Mouse (Mus musculus) testis, postnatal 14 days (tissue): ENCODE results near the gene Nos3.

Experiments used
- DNase-seq: peaks from one replicate; pipeline ENCODE4 v3.0.0; 2021; ENCODE audit warnings: low spot score

The Nos3 gene

DNA sequence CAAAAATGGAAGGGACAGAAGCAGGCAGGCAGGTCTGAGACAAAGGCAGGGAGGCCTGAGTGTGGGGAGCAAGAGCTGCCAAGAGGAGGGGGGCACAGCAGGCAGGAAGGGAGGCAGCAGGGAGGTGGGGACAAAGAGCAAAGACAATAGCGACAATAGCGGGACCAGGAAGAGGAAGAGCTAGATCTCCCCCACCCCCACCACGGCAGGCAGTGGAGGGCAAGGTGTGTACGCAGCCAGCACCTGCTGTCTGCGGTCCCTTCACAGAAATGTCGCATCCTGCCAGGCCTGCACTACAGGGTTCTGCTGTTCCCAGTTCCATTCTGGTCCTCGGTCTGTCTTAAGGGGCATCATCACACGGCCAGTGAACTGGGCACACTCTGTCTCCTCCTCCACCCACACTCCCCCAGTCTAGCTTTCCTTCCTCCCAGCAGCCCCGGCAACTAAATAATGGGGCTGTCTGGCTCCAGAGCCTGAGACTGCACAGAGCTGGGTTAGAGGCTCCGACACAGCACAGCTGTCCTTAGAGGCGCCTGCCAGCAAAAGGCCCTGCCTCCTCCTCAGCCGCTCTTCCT is 20.0 kb upstream of the Nos3 start:
- DNase-seq = peak; percentile 68

- DNase-seq = no peak
These were observed 18.3 kb upstream of the Nos3 start for GRCm38 (mm10) chr5:24346313-24346712.

DNA sequence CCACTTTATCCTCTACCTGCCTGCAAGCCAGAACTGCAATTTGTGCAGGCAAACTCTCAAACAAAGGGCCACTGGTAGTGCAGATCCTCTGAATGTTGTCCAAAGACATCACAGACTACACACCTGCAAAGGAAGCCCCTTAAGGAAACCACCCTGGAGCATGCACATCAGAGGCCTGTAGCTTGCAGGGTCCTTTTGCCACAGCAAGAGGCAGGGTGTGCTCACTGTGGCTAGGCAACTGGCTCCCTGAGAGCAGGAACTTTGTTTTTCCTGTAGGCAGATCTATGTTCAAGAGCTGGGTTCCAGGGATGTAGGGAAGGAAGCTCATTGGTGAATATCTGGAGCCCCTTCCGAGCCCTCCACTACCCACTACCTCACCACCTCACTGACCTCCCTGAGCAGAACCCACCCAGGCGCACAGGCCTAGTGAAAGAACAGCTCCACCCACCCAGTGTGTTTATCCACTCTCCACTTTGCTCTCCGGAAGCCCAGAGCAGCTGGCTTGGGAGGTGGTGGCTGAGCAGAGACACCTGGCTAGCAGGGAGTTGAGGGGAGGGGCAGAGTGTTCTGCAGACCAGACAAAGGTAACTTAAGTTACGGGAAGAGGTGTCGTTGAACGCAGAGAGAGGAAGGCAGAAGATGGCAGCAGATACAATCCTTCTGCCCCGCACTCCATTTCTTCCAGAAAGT is 17.3 kb upstream of the Nos3 start:
- no peak for DNase-seq

GRCm38 (mm10) chr5:24348128-24348527 is 16.5 kb upstream of the Nos3 start:
- peak; percentile 80 for DNase-seq

DNA sequence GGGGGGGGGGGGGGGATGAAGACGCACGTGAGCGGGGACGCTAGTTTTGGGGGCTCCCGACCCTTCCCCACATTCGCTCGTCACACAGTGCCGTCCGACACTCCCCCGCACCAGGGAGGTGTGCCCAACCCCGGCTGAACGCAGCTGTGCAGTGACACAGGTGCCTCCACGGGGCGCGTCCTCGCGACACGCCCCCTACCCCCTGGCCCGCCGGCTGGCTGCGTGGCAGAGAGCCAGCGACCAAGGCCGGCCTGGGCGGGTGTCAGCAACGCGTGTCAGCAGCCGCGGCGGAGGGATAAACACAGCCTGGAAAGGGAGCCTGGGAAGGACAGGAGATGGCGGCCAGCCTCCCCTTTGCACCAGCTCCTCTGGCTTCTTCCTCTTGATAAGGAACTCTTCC is 16.1 kb upstream of the Nos3 start:
- no peak for DNase-seq

GRCm38 (mm10) chr5:24350073-24350472 is 14.5 kb upstream of the Nos3 start:
- peak; percentile 64 for DNase-seq

GRCm38 (mm10) chr5:24350531-24351250 is 13.9 kb upstream of the Nos3 start:
- no peak for DNase-seq

- no peak for DNase-seq
These were observed 13.3 kb upstream of the Nos3 start, which contains the start of gene Kcnh2 for GRCm38 (mm10) chr5:24351278-24351677. TSS of gene Kcnh2 (minus strand) at chr5:24351604.

DNA sequence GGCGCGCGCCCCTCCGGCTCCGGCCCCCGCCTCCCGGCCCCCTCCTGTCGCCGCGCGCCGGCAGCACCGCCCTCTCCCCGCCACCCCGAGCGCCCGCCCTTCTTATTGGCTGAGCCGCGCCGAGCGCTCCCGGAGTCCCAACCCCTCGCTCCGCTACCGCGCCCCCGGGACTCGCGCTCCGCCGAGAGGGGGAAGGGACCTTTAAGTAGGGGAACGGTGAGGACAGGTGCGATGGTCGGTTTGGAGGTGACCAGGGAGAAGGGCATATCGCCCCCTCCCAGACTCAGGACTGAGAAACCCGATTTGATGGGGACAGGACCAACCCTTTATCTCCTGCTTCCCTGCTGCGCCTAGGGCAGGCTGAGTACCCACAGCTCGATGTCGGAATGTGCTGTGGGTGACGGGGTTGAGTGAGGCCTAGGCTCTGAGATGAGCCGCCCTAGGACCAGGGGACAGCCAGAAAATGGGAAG is 12.9 kb upstream of the Nos3 start:
- DNase-seq = peak; percentile 87

- DNase-seq = peak; percentile 77
These were observed 12.3 kb upstream of the Nos3 start for GRCm38 (mm10) chr5:24352251-24352859.

GRCm38 (mm10) chr5:24353327-24353726 is 11.3 kb upstream of the Nos3 start:
- DNase-seq = peak; percentile 74

DNA sequence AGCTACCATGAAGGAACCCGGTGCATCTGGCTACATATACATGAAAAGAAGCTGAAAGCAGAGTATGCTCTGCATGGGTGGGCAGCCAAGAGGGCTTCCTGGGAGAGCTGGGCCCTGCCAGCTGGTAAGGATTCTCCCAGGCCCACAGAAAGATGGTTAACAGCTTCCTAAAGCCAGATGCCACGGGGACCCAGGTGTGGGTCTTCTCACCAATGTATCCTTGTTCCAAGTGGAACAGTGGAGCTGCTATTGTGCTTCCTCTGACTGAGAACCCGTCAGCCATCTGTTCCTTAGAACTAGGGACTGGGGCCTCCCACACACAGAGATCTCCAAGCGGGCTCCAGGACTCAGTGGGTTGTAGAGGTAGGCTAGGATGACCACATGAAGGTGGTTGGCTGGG is 7.8 kb upstream of the Nos3 start:
- DNase-seq = no peak

- peak; percentile 63 for DNase-seq
These were observed 7.1 kb upstream of the Nos3 start for GRCm38 (mm10) chr5:24357461-24357860.

DNA sequence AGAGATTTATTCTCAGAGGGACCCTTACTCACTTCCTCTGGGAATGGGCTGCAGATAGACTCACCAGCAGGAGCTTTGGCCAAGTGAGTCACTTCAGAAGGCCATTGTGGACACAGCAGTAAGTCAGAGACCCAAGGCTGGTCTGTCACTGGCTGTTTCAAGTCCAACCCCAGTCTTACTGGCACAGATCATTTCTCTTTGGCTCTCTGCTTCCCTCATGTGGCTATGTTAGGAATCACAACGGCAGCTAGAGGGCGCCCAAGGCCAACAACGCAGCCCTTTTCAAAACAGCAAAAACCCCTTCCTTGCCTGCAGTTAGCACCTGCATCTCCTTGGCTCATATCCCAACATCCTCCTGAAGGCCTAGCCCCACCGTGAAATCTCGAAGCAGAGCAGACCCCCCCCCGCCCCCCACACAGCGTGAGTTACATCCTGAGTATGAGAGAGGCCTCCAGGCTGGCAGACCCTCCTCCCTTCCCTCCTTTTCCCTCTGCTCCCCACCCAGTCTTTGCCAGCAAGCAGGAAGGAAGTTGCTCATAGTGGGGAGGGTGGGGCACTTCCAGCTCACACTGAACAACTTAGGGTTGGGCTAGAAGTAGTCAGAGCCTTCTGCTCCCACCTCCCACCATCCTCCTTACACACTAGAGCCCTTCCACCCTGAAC is 3.7 kb upstream of the Nos3 start:
- DNase-seq = peak; percentile 70

DNA sequence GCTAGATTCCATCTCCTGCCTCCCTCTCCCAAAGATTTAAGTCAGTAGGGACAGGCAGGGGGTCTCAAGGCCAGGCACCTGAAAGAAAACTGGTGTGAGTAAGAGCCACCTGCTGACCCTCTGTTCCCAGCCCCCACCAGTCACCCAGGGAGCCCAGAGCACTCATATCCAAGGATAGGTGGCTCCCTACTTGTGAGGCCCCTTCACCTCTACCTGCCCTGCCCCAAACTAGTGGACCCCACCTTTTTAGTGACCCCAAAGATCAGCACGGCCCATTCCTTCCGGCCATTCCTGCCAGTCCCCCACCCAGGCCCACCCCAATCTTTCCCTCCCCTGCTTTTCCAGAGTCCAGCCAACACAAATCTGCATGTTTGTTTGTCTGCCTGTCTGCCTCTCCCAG is 1.1 kb upstream of the Nos3 start:
- no peak for DNase-seq

DNA sequence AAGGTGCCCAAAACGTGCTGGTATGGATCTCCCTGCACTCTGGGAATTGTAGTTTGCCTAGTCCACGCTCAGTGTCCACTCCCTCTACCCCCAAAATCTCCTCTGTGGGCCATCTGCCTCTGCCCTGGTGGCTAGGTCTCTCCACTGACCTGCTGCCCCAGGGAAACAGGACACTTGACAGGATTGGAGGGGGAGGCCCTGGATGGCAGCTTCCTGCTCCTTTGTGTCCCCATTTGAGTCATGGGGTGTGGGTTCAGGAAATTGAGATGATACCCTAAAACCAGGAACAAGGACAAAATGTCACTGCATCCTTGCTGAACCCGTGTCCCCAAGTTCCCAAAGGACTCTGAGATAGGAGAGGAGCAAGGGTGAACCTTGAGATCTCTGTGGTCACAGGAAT is 549 bp upstream of the Nos3 start:
- DNase-seq = no peak

GRCm38 (mm10) chr5:24364963-24365362 is 353 bp downstream of the Nos3 start:
- no peak for DNase-seq

- no peak for DNase-seq
These were observed 918 bp downstream of the Nos3 start for GRCm38 (mm10) chr5:24365528-24365927.

DNA sequence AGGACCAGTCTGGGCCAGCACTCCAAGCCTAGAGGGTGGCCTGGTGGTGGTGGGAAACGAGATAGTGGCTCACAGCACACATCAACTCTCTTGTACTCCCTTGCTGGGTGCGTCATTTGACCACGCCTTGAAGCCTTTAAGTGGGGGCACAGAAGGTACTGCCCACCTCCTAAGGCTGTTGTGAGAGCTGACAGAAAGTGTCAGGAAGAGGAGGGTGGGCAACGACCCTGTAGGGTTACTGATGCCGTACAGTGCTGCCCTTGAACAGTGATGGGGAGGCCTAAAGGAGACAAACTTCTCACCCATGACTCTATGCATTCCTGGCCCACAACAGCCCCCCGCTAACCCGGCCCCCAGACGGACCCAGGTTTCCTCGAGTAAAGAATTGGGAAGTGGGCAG is 1.8 kb downstream of the Nos3 start:
- no peak for DNase-seq

DNA sequence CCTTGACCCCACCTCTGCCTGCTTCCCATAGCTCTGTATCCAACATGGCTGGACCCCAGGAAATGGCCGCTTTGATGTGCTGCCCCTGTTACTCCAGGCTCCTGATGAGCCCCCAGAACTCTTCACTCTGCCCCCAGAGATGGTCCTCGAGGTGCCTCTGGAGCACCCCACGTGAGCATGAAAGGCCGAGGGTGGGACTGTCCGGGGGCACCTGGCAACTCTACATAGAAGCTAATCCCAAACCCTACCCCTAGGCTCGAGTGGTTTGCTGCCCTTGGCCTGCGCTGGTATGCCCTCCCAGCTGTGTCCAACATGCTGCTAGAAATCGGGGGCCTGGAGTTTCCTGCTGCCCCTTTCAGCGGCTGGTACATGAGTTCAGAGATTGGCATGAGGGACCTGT is 5.2 kb downstream of the Nos3 start:
- DNase-seq = no peak

DNA sequence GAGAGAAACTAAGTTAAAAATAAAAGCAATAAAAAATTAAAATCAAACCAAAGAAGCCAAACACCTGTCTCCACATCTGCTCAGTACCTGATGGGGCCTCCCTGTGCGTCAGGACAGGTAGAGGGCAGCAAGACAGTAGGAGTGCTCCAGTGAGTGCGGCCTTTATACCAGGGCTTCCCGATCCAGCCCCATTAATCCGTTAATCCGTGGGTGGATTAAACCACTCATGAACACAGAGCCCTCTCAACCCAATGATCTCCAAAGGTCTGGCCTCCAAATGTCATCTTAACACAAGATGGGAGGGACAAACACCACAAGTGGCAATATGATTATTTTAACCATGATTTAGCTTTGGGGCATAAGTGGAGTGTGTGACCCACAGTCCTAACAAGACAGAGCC is 9.2 kb downstream of the Nos3 start:
- DNase-seq = no peak

DNA sequence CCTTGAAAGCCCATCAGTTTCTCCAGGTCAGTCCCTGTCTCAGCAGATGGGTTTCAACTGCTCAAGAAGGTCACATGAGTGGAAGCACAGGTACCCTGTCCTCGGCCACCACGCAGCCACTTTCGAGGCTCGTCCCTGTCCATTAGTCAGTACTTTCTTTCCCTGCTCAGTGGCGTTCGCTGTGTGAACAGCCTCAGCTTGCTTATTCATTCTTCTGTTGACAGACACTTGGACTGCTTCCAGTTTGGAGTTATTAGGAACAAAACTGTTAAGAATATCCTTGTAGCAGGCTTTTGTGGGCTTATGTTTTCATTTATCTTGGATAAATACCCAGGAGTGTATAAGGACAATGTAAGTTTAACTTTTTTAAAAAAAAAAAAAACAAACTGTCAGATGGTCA is 9.6 kb downstream of the Nos3 start:
- no peak for DNase-seq
